Mouse (Mus musculus) cerebellum, adult 9-11 months (tissue): Measurements from ENCODE around the gene Gm49510.
A peak's percentile ranks its signal among the peaks of the same experiment; 100 is the strongest.
"Not testable (repeated sequence)": the region's sequence is repeated elsewhere in the genome, so short reads cannot be mapped to it uniquely, and the experiment has no call there.

Experiments used
- DNase-seq: peaks from one replicate; pipeline ENCODE4 v3.0.0; 2022

The Gm49510 gene

GRCm38 (mm10) chr15:78878792-78879516 lies 20.5 kb upstream of the Gm49510 start:
- DNase-seq, result not testable (repeated sequence)

DNA sequence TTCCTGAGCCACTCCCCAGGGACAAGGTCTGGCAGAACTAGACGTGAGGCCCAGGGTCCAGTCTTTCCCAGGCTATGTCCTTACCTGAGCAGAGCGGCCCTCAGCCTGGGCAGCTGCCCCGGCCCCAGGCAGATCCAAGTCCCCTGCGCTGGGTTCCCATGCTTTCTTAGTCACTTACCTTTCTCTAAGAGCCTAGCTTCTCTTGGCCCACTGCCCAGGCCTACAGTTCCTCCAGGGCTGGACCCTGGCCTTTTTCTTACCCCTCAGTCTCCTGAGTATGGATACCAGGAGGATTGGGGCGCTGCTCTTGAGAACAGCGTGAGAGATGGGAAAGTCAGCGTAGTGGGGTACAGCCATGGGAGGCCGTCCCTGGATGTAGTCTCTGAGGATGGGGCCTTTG lies 19.0 kb upstream of the Gm49510 start:
- no peak for DNase-seq

GRCm38 (mm10) chr15:78881828-78882227 lies 17.6 kb upstream of the Gm49510 start:
- no peak for DNase-seq

- DNase-seq, result no peak
Measured at GRCm38 (mm10) chr15:78889401-78889853, 10.0 kb upstream of the Gm49510 start.

- DNase-seq, result no peak
Measured at GRCm38 (mm10) chr15:78892440-78892839, 7.0 kb upstream of the Gm49510 start.

DNA sequence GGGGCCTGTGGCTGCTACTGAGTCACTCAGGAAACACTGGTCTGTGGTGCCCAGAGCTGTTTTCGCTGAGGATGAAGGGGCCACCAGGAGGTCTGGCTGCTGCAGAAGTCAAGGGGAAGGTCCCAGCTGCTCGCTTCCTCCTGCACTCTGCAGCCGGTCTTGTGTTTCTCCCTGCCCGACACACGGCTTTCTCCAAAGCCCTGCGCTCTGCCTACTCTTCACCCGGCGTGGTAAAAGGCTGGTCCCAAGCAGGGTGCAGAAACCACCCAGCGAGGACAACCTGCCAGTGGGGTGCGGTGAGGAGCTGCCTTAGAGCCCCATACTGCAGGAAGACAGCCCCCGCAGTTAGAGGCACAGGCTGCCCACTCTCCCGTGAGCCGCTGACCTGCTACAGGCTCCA lies 4.7 kb upstream of the Gm49510 start:
- no peak for DNase-seq

DNA sequence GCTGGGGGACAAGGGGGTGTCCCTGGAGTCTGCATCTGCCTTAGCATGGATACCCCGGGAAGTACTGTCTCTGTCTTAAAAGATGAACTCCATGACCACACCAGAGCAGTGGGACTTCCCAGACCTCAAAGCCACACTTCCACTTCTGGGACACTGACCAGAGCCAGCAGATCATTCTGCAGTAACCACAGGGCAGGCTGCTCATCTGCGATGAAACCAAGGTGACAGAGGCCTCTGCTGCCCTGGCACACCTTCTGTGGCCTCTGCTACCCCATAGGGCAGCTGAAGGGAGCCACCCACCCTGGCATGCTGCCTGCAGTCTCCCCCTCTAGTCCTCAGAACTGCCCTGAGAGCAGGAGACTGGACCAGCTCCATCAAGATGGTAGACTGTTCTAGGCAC lies 3.7 kb upstream of the Gm49510 start:
- no peak for DNase-seq

- DNase-seq, result no peak
Measured at GRCm38 (mm10) chr15:78896149-78896548, 3.3 kb upstream of the Gm49510 start.

DNA sequence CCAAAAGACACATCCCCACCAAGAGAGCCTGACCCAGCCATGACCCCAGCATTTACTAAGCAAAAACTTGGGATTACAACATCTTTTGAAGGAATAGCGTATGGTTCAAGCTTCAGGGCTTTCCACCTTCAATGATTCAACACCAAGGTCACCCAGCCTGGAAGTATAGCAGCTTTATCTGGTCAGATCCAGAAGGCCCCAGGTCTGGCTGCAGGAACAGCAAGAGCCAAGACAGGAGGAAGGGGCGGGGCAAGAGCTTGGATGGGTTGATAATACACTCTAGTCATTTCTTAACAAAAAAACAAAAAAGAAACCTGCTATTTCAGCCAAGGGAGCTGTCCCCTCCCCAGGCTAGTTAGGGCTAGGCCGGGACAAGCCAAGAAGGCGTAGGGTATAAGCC lies 2.0 kb upstream of the Gm49510 start:
- DNase-seq, result no peak

DNA sequence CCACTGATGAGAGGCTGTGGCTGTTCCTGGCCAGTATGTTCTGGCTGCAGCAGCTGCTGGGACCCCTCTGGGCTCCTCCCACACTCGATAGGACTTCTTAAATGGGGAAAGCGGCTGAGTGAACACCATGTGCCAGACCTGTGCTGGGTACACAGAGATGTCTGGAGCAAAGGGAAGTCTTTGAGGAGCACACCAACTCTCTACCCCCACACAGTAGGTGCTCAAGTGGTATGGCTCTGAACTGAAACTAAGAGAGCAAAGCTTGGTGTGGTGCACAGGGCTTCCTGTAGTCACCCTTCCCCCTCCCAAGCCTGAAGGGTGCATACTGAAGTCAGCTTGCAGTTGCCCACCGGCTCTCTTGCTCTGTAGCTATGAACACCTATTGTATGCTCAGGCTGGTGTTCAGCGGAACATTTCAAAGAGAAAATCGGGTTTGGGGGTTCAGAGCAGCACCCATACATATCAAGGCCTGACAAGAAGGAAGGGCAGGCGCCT lies 913 bp upstream of the Gm49510 start:
- DNase-seq, result no peak

GRCm38 (mm10) chr15:78899740-78900584 lies 495 bp downstream of the Gm49510 start, which contains the start of gene Sh3bp1:
Sh3bp1 (plus strand) TSS chr15:78899768.
- peak; percentile 59 for DNase-seq

- no peak for DNase-seq
Measured at GRCm38 (mm10) chr15:78900585-78901421, 1.3 kb downstream of the Gm49510 start.

- peak; percentile 52 for DNase-seq
Measured at GRCm38 (mm10) chr15:78901422-78901789, 1.9 kb downstream of the Gm49510 start.

DNA sequence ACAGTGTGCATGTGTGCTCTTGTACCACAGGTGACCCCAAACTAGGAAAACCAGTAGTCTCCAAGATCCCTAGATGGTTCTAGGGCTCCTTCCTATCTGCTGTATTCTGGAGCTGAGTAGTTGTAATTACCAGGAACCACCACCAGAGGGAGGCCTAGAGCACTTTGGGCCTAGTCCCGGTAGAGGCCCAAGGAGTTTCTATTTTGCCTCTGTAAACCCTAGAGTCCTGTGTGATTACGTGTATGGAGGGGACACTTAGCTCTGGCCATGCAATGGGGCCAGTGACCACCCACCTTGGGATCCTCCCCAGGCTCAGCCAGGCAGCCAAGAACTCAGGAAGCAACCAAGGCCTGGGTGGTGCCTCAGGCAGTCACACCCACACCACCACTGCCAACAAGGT lies 3.8 kb downstream of the Gm49510 start:
- DNase-seq, result peak; percentile 77

- no peak for DNase-seq
Measured at GRCm38 (mm10) chr15:78908399-78908798, 8.9 kb downstream of the Gm49510 start.

- DNase-seq, result no peak
Measured at GRCm38 (mm10) chr15:78908982-78909381, 9.5 kb downstream of the Gm49510 start.

DNA sequence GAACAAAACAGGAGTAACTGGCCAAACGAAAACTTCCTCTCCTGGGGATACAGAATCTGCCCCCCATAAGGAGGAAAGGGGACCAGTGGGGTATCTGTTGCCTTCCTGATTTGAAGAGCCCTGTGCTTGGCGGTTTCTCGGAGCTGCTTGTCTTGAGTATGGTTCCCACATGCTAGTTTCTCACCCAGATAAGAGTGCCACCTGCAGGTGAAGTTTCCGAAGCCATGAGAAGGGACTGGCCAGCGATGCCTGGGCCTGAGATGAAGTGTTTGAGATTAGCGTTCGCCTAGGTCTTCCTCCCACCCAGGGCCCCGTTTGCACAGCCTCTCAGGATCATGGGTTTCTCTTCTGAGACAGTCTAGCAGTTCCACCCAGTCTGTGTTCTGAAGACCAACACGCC lies 12.6 kb downstream of the Gm49510 start:
- DNase-seq, result peak; percentile 59

- peak; percentile 99 for DNase-seq
Measured at GRCm38 (mm10) chr15:78913632-78914090, 14.2 kb downstream of the Gm49510 start, which contains the start of gene Pdxp. Pdxp (plus strand) TSS chr15:78913919.

GRCm38 (mm10) chr15:78914091-78914822 lies 14.8 kb downstream of the Gm49510 start:
- DNase-seq, result peak; percentile 86

DNA sequence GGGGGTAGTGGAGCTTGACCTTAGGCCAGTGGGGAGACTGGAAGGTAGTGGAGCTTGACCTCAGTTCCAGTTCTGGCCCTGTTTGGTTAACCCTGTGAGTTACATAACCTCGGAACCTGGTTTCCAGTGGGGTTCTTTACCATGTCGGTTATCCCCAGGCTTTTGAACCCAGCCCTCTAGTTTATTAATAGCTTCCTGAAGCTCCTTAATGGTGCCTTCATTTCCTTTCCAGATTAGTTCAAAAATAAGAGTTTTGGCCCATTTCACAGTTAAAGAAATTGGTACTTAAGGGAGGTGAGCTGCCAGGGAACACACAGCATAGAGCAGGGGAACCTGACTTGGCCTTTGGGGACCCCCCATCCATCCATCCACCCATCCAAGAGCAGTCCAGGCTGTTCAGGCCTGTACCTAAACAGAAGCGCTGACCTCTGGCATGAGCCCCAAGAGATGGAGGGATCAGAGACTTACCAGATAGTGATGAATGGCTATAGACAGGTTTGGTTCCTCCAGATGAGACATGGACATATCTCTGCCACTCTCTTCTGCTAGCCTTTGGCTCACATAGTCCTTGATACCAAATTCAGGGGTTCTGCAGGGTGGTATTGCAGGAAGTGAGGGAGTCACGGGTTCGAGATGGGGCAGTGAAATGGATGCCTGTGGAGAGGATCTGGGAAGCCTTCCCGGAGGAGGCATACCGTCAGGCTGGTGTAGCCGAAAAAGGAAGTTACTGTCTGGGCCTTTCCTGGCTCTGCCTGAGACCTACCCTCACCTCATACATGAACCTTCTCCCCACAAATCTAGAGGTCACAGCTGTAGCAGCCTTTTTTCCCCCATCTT lies 15.6 kb downstream of the Gm49510 start:
- peak; percentile 74 for DNase-seq

DNA sequence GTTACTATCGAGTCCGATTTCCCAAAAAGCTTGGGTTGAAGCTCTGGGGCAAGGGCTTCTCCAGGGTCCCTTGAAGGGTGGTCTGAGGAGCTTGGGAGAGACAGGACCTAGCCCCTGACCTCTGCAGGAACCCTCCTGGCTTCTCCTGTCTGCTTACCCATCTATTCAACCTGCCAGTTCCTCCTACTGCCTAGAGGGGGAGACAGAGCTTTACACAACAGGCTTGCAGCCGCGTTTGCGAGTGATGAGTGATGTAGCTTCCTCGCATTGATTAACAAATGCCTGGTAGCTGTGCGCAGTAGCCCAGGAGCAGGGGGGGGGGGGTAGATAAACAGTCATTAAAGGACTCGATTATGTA lies 16.2 kb downstream of the Gm49510 start:
- peak; percentile 86 for DNase-seq
